Mouse (Mus musculus): Measurements from ENCODE around the gene Helb. TPM values are rescaled to one million over a fixed set of nuclear protein-coding genes. Genes with fewer than 3 reads are reported as not detected.
"Not testable (repeated sequence)": the region's sequence is repeated elsewhere in the genome, so short reads cannot be mapped to it uniquely, and the experiment has no call there.

Gene Helb
- total RNA-seq (2021): 1 to 10 TPM; 6.2 to 8.1 TPM
- long read RNA-seq, experiment 1, full-length matches to known transcripts: 1 of 3 reads
- long read RNA-seq, experiment 1, partial matches to known transcripts: 0 of 3 reads
- long read RNA-seq, experiment 1, other reads (novel, unspliced or antisense): 2 of 3 reads
- long read RNA-seq, experiment 2, full-length matches to known transcripts: 2 of 2 reads
- long read RNA-seq, experiment 2, partial matches to known transcripts: 0 of 2 reads
- long read RNA-seq, experiment 2, other reads (novel, unspliced or antisense): 0 of 2 reads

DNA sequence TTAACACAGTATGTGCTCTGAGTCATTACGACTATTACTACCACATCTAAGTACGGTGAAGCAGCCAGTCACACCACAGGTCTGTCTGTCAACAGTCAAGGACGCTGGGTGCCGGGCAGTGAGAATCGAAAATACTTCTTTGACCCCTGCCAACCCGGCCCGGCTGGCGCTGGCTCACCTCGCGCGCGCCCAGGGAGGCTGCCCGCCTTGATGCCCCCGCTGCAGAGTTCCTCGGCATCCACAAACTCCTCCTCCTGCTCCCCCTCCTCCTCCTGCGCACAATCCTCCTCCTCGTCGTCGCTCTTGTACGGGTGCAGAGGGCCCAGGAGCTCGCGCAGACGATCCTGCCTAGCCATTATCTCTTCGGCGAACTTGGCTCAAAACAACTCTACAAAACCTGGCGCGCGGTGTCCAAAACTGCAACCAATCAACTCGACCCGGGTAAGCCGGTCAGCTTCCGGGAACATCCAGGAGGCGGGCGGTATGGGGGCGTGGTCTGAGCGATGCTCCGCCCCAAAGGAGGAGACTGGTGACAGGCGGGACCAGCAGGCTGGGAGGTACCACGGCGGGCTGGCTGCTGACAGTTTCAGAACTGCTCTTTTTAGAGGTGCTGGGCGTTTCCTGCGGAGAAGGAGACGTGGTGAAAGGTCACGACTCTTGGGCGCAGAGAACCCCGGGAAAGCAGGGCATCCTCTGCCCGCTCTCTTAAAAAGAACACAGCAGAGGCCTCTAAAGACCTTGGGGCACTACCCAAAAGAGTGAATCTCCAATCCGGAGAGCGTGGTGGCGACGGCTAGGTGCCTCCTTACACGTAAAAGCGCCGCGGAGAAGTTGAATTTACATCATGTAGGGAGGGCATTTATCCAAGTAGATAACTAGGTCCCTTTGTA, at the start of gene Helb:
Gene Helb, minus strand, starts transcription at position 481 of the 890 bp plus-strand sequence.
- DNase-seq (ENCODE audit: low spot score in 2 of 2): peak; percentile 97 to 98

DNA sequence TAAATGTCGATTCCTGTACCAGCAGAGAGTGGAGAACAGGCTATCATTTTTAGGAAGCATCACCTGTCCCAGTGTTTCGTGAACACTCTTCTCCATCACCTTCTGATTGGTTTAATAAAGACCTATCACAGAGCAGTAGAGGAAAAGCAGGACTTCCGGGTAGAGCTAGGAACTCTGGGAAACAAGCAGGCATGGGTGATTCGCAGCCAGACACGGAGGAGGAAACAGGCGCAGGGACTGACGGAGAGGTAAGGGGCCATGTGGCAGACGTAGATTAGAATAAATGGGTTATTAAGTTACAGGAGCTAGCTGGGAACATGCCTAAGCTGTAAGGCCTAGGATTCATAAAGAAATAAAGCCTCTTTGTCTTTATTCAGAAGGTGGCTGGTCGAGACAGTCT, 47.7 kb upstream of the Helb start:
- DNase-seq (ENCODE audit: low spot score in 2 of 2): no peak

- no peak for DNase-seq (ENCODE audit: low spot score in 2 of 2)
Measured at GRCm38 (mm10) chr10:120153911-120154310, 41.1 kb upstream of the Helb start.

GRCm38 (mm10) chr10:120151672-120152071, 38.9 kb upstream of the Helb start:
- DNase-seq (ENCODE audit: low spot score in 2 of 2): no peak

- no peak for DNase-seq (ENCODE audit: low spot score in 2 of 2)
Measured at GRCm38 (mm10) chr10:120140916-120141516, 28.2 kb upstream of the Helb start.

GRCm38 (mm10) chr10:120140193-120140592, 27.4 kb upstream of the Helb start:
- no peak for DNase-seq (ENCODE audit: low spot score in 2 of 2)

DNA sequence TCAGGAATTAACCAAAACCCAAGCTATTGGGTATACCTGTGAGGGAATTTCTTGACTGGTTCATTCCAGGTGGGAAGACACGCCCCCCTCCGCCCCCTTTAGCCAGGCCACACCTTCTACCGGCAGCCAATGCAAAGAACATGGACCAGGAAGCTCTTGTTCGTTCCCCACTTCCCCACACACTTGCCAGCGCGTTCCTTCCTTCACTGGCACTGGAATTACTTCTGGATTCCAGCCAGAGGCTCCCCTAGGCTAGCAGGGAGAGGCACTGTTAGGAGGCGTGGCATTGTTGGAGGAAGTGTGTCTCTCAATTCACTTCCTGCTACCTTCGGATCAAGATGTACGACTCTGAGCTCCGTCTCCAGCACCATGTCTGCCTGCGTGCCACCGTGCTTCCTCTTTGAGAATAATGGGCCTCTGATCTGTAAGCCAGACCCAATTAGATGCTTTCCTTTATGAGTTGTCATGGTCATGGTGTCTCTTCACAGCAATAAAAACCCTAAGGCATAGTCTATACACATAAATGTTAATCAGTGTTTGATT, 23.3 kb upstream of the Helb start:
- DNase-seq (ENCODE audit: low spot score in 2 of 2): no peak

DNA sequence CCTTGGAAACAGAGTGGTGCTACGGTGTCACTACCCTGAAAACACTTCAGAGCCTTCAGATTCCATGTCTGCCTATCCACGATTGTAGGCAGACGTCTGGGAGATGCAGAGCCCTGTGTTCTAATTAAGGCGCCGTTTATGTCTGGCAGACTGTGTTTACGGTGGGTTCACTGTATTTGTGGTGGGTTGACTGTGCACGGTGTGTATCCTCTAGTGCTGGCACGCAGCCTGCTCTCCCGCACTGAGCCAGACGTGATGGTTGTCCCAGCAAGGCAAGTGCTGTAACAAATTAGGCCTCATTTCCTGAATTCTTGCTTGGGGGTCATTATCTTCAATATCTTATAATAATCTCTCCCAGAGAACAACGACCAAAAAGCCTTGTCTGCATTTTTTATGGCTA, 20.9 kb upstream of the Helb start:
- no peak for DNase-seq (ENCODE audit: low spot score in 2 of 2)

DNA sequence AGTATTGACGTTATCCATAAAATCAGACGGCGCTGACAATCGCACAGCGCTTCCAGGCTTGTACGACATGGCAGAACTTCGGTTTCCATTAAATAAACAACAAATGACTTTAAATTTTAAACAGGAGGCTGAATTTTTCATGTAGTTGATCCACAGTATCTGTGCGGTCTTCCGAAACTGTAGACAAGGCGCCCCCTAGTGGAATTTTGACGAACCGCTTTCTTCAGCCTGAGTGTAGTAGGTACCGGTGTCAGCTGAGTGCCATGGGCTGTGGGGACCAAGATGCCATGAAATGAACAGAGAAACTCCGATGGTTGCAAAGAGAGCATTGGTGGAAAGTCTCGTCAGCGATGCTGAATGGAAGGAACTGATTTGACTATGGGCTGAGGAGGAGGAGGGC, 17.8 kb upstream of the Helb start:
- DNase-seq (ENCODE audit: low spot score in 2 of 2): peak in 1 of 2 experiments; percentile 29

DNA sequence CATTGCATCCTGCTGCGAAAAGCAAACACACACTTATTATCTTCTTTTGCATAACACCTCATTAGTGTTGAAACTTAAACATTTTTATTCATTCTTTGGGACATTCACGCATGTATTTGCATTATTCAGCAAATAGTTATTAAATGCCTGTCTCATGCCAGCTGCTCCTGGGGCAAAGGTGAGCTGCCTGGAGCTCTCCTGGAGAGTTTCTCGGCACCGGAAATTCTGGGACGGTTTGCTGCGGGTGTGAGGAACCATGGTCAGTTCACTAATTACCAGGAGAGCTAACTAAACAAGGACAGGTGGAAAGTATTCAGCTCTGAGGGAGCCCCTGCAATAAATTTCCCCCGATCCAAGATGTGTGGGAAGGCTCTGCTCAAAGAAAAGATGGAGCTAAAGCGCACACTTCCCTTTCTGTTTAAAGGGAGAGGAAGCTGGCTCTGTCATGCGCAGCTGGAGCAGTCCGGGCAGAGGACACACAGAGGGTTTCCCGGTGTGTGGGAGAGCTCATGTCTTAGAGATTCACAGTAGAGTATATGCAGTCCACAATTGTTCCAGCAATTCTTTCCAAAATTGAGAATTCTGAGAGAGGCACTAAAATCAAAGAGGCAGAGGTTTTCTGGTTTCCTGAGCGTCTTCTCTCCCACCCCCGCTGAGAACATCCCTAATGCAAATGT, 16.0 kb upstream of the Helb start:
- DNase-seq (ENCODE audit: low spot score in 2 of 2): no peak

- no peak for DNase-seq (ENCODE audit: low spot score in 2 of 2)
Measured at GRCm38 (mm10) chr10:120125465-120125857, 12.7 kb upstream of the Helb start.

DNA sequence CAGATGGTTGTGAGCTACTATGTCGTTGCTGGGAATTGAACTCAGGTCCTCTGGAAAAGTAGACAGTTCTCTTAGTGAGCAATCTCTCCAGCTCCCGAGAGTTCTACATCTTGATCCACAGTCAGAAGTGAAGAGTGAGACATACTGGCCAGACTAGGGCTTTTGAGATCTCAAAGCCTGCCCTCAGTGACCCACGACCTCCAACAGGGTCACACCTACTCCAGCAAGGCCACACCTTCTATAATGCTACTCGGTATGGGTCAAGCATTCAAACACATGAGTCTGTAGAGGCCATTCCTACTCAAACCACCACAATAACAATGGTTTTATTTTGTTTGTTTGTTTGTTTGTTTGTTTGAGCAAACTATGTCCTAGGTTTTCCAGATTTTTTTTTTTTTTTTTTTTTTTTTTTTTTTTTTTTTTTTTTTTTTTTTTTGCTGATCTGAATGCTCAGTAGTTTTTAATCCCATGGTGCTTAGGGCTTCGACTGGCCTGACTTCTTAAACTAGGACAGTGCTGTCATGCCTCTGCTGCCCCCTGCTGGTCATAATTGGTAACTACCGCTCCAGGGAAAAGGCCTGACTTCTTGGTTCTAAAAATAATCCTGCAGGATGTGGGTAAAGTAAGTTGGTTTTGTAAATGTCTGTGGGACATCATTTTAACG, 12.1 kb upstream of the Helb start:
- DNase-seq (ENCODE audit: low spot score in 2 of 2): peak; percentile 67 to 79

DNA sequence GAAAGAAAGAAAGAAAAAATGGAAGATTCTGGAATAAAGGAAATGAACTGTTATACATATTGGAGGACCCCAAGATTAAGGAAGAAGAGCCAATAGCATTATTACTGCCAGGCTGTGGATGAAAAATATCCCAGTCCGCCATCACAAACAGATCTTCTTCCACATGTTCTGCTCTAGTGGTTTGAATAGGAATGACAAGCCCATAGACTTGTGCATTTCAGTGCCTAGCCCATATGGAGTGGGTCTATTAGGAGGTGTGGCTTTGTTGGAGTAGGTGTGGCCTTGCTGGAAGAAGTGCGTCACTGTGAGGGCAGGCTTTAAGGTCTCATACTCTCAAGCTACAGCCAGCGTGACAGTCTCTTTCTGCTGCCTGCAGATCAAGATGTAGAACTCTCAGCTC, 10.9 kb upstream of the Helb start:
- DNase-seq (ENCODE audit: low spot score in 2 of 2): no peak

DNA sequence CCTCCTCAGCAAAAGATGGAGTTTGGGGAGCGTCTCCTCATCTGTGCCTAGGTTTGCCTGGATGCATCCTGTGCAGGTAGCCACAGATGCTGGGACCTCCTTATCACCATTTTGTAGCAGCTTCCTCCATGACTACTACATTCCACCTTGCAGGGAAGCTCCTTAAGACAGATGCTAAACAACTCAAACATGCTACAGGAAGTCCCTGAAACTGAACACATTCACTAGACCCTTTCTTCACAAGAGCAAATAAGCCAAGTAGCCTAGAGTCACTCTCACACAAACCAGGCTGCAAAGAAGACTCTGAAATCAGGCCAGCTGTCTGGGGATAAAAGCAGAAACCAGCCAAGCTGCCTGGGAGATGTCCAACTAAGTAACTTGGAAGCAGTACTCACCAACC, 2.5 kb upstream of the Helb start:
- no peak for DNase-seq (ENCODE audit: low spot score in 2 of 2)

DNA sequence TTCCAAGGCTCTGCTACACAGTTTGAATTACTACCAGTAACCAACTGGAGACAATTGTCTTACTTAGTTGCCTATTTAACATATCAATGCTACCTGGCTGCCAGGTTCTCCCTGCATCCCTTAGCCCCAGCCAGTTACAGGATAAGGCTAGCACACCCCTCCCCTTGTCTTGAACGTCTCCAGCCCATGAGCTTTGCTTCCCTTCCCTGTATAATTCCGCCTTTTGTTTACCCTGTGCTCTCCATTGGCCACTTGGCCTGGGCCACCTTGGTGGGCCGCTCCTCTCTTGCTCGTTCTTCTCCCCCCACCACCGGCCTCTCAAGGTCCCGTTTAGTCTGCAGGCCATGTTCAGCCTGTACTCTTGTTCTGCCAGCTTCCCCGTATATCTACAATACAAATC, 1.7 kb upstream of the Helb start:
- DNase-seq (ENCODE audit: low spot score in 2 of 2): no peak

- no peak for DNase-seq (ENCODE audit: low spot score in 2 of 2)
Measured at GRCm38 (mm10) chr10:120113980-120114379, 1.2 kb upstream of the Helb start.

DNA sequence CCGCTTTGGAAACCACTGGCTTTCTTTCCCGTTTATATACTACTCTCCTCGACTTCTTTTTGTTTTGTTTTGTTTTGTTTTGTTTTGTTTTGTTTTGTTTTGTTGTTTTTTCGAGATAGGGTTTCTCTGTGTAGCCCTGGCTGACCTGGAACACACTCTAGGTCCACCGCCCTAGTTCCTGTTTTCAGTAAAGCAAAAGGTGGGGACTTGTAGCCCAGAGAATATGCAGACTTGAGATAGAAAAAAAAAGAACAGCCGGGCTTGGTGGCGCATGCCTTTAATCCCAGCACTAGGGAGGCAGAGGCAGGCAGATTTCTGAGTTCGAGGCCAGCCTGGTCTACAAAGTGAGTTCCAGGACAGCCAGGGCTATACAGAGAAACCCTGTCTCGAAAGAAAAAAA, 695 bp upstream of the Helb start:
- not testable (repeated sequence) for DNase-seq (ENCODE audit: low spot score in 2 of 2)

DNA sequence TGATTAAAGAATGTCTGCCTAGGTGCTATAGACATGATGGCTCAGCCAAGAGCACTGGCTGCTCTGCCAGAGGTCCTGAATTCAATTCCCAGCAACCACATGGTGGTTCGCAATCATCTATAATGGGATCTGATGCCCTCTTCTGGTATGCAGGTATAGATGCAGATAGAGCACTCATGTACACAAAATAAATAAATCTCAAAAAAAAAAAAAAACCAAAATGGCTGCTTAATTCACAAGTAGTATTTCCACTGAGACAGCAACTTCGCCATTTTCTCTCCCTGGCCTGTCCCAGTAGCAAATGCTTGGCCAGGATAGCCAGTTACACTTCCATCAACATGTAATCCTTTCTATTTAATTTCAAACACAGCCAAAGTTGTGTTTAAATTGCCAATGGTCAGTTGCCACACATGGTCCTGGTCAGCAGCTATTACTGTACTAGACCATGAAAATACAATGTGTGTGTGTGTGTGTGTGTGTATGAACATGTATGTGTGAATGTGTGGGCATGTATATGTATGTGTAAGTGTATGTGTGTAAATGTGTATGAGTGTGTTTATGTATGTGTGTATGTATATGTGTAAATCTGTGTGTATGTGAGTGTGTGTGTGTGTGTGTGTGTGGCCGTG, 982 bp downstream of the Helb start:
- DNase-seq (ENCODE audit: low spot score in 2 of 2): no peak

DNA sequence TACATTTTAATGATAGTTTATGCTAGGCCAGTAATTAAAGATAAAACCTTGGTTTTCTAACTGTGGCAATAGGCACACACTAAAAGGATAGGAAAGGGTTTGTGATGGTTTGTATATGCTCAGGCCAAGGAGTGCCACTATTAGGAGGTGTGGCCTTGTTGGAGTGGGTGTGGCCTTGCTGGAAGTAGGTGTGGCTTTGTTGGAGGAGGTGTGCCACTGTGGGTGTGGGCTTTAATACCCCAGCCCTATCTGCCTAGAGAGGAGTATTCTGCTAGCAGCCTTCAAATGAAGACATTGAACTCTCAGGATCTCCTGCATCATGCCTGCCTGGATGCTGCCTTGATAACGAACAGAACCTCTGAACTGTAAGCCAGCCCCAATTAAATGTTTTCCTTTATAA, 12.0 kb downstream of the Helb start:
- DNase-seq (ENCODE audit: low spot score in 2 of 2): no peak

DNA sequence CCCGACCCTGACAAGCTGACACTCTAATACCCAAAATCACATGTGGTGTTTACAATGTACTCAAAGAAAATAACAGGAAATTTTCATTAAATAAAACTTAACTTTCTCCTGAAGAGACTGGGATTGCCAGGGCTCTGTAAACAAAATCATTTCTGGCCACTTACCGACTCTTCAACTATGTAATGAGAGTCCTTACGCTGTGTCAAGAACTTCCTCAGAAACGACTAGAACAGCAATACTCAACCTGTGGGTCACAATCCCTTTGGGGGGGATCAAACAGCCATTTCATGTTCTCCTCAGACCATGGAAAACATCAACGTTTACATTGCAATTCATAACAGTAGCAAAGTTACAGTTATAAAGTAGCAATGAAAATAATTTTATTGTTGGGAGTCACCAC, 15.2 kb downstream of the Helb start:
- no peak for DNase-seq (ENCODE audit: low spot score in 2 of 2)

All from gastrocnemius, postnatal 4 days (tissue).